Mouse (Mus musculus) forebrain, embryonic 13.5 days (tissue): ENCODE measurements around the gene Wdr76. TPM values are rescaled to one million over a fixed set of nuclear protein-coding genes. Genes with fewer than 3 reads are reported as not detected.
"Not testable (repeated sequence)": the region's sequence is repeated elsewhere in the genome, so short reads cannot be mapped to it uniquely, and the experiment has no call there.

ENCODE experiments used
- ATAC-seq: fragments of 200-750 bp; cut with Nextera tagmentation; 2 replicates; pipeline ENCODE4 v1.8.0; 2017
- H3K27ac ChIP-seq: fragments of 300-500 bp; sonication (generic); 2 replicates; pipeline ENCODE4 v1.5.1; 2015; ENCODE audit warnings: inconsistent platforms, mild to moderate bottlenecking, moderate library complexity
- H3K27me3 ChIP-seq: fragments of 300-500 bp; sonication (generic); 2 replicates; pipeline ENCODE4 v1.6.1; 2015; ENCODE audit warnings: mild to moderate bottlenecking, inconsistent platforms
- H3K36me3 ChIP-seq: fragments of 300-500 bp; sonication (generic); 2 replicates; pipeline ENCODE4 v1.6.1; 2015; ENCODE audit warnings: mild to moderate bottlenecking, inconsistent platforms; ENCODE audit not compliant: poor library complexity, severe bottlenecking
- H3K4me1 ChIP-seq: fragments of 300-500 bp; sonication (generic); 2 replicates; pipeline ENCODE4 v1.6.1; 2015; ENCODE audit warnings: inconsistent platforms
- H3K4me2 ChIP-seq: fragments of 300-500 bp; sonication (generic); 2 replicates; pipeline ENCODE4 v1.6.1; 2015; ENCODE audit warnings: inconsistent platforms, mild to moderate bottlenecking, moderate library complexity
- H3K4me3 ChIP-seq: fragments of 300-500 bp; sonication (generic); 2 replicates; pipeline ENCODE4 v1.5.1; 2015; ENCODE audit warnings: mild to moderate bottlenecking, inconsistent platforms
- H3K9ac ChIP-seq: fragments of 300-500 bp; sonication (generic); 2 replicates; pipeline ENCODE4 v1.6.1; 2015; ENCODE audit warnings: mild to moderate bottlenecking, inconsistent platforms
- H3K9me3 ChIP-seq: fragments of 300-500 bp; sonication (generic); replicated peaks from 2 replicates; pipeline ENCODE4 v1.6.1; 2016; ENCODE audit warnings: inconsistent platforms
- WGBS: fragments of 180-500 bp; shearing (Covaris S2); methylation state at CpG from one replicate; pipeline ENCODE4 v1.1.7; 2015; 5-methylcytosine and 5-hydroxymethylcytosine counted together
- polyA plus RNA-seq: library from polyadenylated mRNA; unstranded; fragments of >200 nt; fragmentation: Nextera tagmentation; extraction: Ambion mirVana; gene quantifications from 2 replicates; pipeline ENCODE4 v1.2.1, GENCODE M21; 2015

Wdr76 gene
- 11.6 and 13.5 TPM in 2 replicates for polyA plus RNA-seq

- H3K9me3 ChIP-seq, H3K27me3 ChIP-seq, H3K27ac ChIP-seq: not testable (repeated sequence)
- peak within 1 kb of the TSS; percentile 80 for H3K4me2 ChIP-seq
- peak; percentile 97 for ATAC-seq
- H3K9ac ChIP-seq = peak within 1 kb of the TSS; percentile 77
- H3K4me3 ChIP-seq = peak within 1 kb of the TSS; percentile 63
- 5% methylated on average over 41 of the region's 42 CpGs for WGBS
- H3K4me1 ChIP-seq = peaks cover 26% of the 10 kb centered on the region
- H3K36me3 ChIP-seq = peaks cover 18% of the 10 kb centered on the region
These were observed at the start of gene Wdr76, which contains the start of gene Mfap1a for GRCm38 (mm10) chr2:121505942-121506882. Wdr76 (plus strand) TSS chr2:121506723. Mfap1a (minus strand) TSS chr2:121506665.

GRCm38 (mm10) chr2:121460071-121460470, 46.5 kb upstream of the Wdr76 start:
- peaks cover 16% of the 10 kb centered on the region for H3K4me1 ChIP-seq
- H3K27me3 ChIP-seq = no peaks in the 10 kb centered on the region
- H3K4me2 ChIP-seq = no peak overlapping the region
- peaks cover 30% of the 10 kb centered on the region for H3K36me3 ChIP-seq
- no peak overlapping the region for H3K9ac ChIP-seq
- WGBS = 59% methylated on average over 2 of the region's 2 CpGs
- no peaks in the 10 kb centered on the region for H3K9me3 ChIP-seq
- H3K4me3 ChIP-seq = no peak overlapping the region
- H3K27ac ChIP-seq = no peak overlapping the region
- ATAC-seq = no peak

GRCm38 (mm10) chr2:121468982-121469381, 37.5 kb upstream of the Wdr76 start:
- H3K9ac ChIP-seq, H3K4me3 ChIP-seq, ATAC-seq: not testable (repeated sequence)

GRCm38 (mm10) chr2:121472783-121473182, 33.7 kb upstream of the Wdr76 start:
- H3K4me1 ChIP-seq, H3K36me3 ChIP-seq, ATAC-seq, H3K9me3 ChIP-seq, H3K27me3 ChIP-seq, H3K27ac ChIP-seq, H3K4me3 ChIP-seq, H3K9ac ChIP-seq: not testable (repeated sequence)
- WGBS = 97% methylated on average over 3 of the region's 3 CpGs
- H3K4me2 ChIP-seq = peak overlapping the region; percentile 85

More at GRCm38 (mm10) chr2:121468982-121469381, 37.5 kb upstream of the Wdr76 start:
- not testable (repeated sequence) for H3K4me2 ChIP-seq, H3K27me3 ChIP-seq, H3K4me1 ChIP-seq, H3K9me3 ChIP-seq, H3K27ac ChIP-seq, H3K36me3 ChIP-seq
- WGBS = 90% methylated on average over 2 of the region's 6 CpGs

GRCm38 (mm10) chr2:121473301-121474179, 33.0 kb upstream of the Wdr76 start, which contains the start of gene Mfap1b:
Mfap1b (minus strand) TSS chr2:121474067.
- WGBS = 5% methylated on average over 41 of the region's 41 CpGs

GRCm38 (mm10) chr2:121474180-121474535, 32.4 kb upstream of the Wdr76 start:
- Histone ChIP-seq H3K36me3 (0 out of 2 replicates have a peak, but pooled peaks cover 4% of the 10 kb centered on the region), H3K4me2 (peak overlapping the region; percentile 85), H3K27ac (peak overlapping the region; percentile 49), H3K4me3 (peak overlapping the region; percentile 60), H3K9ac (peak overlapping the region; percentile 64; the same call in 1 of the 2 replicates), H3K27me3 (no peaks in the 10 kb centered on the region), H3K9me3 (no peaks in the 10 kb centered on the region), H3K4me1 (peaks cover 5% of the 10 kb centered on the region)
- WGBS = 39% methylated on average over 8 of the region's 8 CpGs
- no peak for ATAC-seq

More at GRCm38 (mm10) chr2:121473301-121474179, 33.0 kb upstream of the Wdr76 start, which contains the start of gene Mfap1b:
- ATAC-seq = peak; percentile 98
- Histone ChIP-seq H3K9ac (peak within 1 kb of the TSS; percentile 64), H3K27ac (peak within 1 kb of the TSS; percentile 49), H3K4me2 (peak within 1 kb of the TSS; percentile 85), H3K4me3 (peak within 1 kb of the TSS; percentile 60)
- not testable (repeated sequence) for H3K36me3 ChIP-seq, H3K4me1 ChIP-seq, H3K27me3 ChIP-seq, H3K9me3 ChIP-seq

- H3K4me3 ChIP-seq, H3K27ac ChIP-seq, ATAC-seq, H3K4me1 ChIP-seq, H3K4me2 ChIP-seq, H3K9ac ChIP-seq, H3K27me3 ChIP-seq, H3K36me3 ChIP-seq, H3K9me3 ChIP-seq: not testable (repeated sequence)
- WGBS = 91% methylated on average over 2 of the region's 2 CpGs
These were observed 31.2 kb upstream of the Wdr76 start for GRCm38 (mm10) chr2:121475306-121475705.

- no peak overlapping the region for H3K27ac ChIP-seq
- H3K36me3 ChIP-seq = no peaks in the 10 kb centered on the region
- no peaks in the 10 kb centered on the region for H3K9me3 ChIP-seq
- ATAC-seq = no peak
- H3K4me1 ChIP-seq = peaks cover 5% of the 10 kb centered on the region
- H3K4me3 ChIP-seq = no peak overlapping the region
- H3K4me2 ChIP-seq = no peak overlapping the region
- H3K9ac ChIP-seq = no peak overlapping the region
- no peaks in the 10 kb centered on the region for H3K27me3 ChIP-seq
- WGBS = 82% methylated on average over 3 of the region's 3 CpGs
These were observed 28.8 kb upstream of the Wdr76 start for GRCm38 (mm10) chr2:121477491-121478266.

- H3K27me3 ChIP-seq = no peaks in the 10 kb centered on the region
- H3K4me3 ChIP-seq = no peak overlapping the region
- H3K36me3 ChIP-seq = no peaks in the 10 kb centered on the region
- H3K9me3 ChIP-seq = no peaks in the 10 kb centered on the region
- 55% methylated on average over 3 of the region's 3 CpGs for WGBS
- H3K4me2 ChIP-seq = no peak overlapping the region
- H3K4me1 ChIP-seq = no peaks in the 10 kb centered on the region
- ATAC-seq = no peak
- H3K27ac ChIP-seq = no peak overlapping the region
- H3K9ac ChIP-seq = no peak overlapping the region
These were observed 26.0 kb upstream of the Wdr76 start for GRCm38 (mm10) chr2:121480498-121480897.

GRCm38 (mm10) chr2:121480916-121481315, 25.6 kb upstream of the Wdr76 start:
- not testable (repeated sequence) for H3K27me3 ChIP-seq, H3K27ac ChIP-seq, H3K4me2 ChIP-seq, H3K36me3 ChIP-seq, H3K4me1 ChIP-seq, H3K4me3 ChIP-seq, H3K9me3 ChIP-seq, H3K9ac ChIP-seq, ATAC-seq
- WGBS = 85% methylated on average over 13 of the region's 13 CpGs

GRCm38 (mm10) chr2:121483576-121483975, 22.9 kb upstream of the Wdr76 start:
- Histone ChIP-seq H3K4me2 (no peak overlapping the region), H3K27me3 (no peaks in the 10 kb centered on the region), H3K36me3 (no peaks in the 10 kb centered on the region), H3K27ac (no peak overlapping the region), H3K9ac (no peak overlapping the region), H3K4me3 (no peak overlapping the region), H3K4me1 (no peaks in the 10 kb centered on the region), H3K9me3 (no peaks in the 10 kb centered on the region)
- 34% methylated on average over 8 of the region's 8 CpGs for WGBS
- ATAC-seq = no peak
